Mouse (Mus musculus) MN1 (cell line): Measurements from ENCODE around the gene Nlrp10.

Experiments
- DNase-seq: peaks from one replicate; pipeline ENCODE4 v3.0.0-alpha.2; 2016; ENCODE audit warnings: low spot score

Nlrp10 gene

DNA sequence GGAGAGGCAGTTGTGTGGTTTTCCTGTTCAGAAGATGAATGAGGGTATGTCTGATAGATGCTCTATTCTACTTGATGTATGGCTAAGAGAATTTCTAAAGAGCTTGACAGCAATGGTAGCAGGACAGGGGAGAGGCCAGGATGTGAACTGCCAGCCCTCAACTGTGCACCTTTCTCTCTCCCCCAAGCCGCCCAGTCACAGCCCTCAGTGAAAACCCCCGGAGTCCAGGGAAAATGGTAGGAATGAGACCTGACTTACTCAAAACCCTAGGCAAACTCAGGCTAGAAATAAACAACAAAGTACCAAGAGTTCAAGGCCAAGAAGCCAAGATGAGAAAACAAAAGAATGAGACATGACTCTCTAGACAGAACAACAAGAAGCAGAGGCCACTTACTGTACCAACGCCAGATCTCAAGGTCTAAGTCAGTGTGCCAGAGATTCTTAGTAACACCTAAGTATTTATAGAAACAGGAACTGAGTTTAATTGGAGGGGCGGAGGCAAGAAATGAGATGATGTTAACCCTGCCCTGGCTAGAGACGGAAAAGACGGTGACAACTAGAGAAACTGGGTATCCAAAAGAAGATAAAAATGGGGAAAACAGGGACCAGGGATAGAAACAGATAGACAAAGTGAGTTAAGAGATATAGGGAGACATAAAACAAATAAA is at the start of gene Nlrp10:
Gene Nlrp10, minus strand, starts transcription at position 453 of the 668 bp plus-strand sequence.
- DNase-seq: no peak

DNA sequence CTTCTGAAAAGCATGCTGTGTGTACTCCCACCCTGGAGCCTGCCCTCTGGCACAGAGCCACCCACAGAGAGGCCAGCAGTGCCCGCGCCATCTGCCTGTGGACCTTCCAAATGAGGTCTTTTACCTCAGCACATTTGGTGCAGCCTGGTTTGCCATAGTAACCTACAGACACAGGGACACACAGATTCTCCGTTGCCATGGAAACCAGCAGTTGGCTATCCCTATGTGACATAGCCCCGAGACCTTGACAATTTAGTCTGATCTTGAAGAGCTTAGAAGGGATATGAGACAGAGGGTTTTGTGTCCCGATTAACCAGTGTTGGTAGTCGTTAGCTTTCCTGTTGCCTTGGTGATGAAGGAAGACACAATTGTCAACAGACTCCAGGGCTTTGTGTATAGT is 42.3 kb upstream of the Nlrp10 start:
- peak; percentile 73 for DNase-seq

DNA sequence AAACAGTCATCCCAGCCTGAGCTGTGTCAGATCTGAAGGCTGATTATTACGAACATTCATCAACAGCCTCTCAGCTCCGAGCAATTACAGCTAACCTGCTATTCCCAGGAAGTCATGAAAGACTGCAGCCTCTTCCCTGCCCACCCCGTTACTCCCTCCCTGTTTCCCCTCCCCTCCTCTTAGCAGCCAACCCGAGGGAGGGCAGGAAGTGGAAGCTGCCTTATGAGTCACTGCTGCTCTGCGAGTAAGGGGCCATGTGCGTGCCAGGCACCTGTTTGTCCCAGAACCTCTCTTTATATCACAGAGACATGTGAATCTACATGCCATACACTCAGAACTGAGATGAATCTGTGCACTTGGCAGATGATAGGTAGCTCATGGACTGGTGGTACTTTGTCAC is 38.2 kb upstream of the Nlrp10 start:
- peak; percentile 85 for DNase-seq

DNA sequence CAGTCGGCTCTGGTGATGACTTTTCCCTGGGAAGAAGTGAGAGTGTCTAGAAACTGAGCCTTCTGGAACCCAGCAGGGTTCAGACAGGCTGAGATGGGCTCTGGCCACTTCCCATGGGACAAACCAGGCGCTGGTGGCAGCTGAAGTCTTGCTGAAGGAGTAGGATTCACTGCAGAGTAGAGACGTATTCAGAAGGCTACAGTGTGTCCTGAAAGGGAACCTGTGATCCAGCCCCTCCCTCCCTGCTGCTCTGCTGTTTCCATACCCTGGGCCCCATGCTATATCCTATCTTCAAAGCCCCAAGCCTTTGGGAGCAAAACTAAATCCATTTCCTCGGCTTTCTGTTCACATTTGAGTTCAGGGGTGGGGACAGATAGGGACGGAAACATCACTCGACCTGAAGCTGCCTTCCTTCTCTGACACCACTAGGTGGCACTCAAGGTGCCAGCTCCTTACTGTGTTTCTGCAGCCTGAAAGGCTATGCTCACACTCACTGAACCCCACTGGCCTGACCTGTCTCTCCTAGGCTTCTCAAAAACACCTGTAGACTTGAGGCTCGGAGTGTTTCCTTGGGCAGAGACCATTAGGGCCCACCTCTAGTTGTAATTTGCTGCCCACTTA is 36.9 kb upstream of the Nlrp10 start:
- DNase-seq: peak; percentile 77

DNA sequence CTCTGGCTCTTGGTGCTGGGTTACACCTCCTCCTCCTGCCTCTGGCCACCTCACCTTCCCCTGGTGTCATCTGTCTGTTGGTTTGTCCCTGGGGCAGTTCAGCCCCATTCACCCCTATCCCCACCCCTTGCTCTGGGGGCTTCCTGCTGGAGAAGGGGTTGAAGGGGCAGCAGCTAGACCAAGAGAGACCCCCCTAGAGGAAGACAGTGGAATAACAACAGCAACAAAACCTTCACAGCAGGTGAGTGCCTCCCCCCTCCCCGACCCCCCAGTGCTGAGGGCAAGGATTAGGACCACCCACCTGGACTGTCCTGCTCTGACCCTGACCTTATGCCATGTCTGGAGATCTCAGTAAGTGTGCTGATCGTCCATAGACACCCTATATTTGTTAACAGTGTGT is 36.0 kb upstream of the Nlrp10 start:
- DNase-seq: no peak

DNA sequence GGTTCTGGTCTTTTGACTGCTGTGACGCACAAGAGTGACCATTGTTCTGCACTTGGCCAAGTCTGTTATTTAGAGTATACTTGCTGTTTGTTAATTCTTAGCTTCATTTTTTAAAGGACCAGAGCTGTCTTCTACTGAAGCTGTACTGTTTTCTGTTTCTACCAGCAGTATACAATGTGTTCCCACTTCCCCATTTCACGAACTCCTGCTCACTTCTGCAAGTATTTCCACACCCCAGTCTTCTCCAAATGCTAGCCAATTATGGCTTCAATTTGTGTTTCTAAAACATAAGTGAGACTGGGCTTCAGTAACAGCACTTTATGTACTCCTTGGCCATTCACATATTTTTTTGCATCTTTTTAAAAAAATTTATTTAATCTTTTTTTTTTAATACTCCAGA is 27.8 kb upstream of the Nlrp10 start:
- DNase-seq: no peak

DNA sequence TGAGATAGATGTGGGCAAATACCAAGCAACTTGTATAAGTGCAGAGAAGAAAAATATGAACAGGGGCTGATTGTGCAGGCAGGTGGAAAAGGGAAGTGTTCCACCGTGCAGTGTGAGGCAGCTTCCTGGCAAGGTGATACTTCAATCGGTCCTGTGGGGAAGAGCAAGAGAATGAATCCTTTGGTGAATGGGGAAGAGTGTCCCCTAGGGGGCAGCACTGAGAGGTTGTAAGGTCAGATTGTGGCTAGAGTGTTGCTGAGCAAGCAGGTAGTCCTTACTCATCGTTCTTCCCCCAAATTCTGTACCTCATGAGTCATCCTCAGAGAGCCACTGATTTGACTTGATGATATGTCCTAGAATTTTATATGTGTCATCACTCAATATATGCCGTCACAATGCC is 24.2 kb upstream of the Nlrp10 start:
- peak; percentile 45 for DNase-seq

DNA sequence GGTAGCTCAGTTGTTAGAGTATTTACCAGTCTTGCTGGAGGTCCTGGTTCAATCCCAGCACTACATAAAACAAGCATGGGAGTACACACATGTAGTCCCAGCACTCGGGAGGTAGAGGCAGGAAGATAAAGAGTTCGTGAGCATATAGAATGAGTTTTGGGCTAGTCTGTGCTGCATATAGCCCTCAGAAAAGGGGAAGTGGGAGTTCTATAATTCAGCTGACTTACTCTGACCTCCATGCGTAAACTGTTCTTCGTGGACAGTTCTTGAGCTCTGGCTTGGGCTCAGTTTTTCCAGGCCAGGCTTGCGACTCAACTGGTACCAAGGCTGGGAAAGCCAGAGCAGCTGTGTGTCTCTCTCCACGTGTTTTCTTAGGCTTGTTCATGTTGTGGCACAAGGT is 22.8 kb upstream of the Nlrp10 start:
- no peak for DNase-seq

DNA sequence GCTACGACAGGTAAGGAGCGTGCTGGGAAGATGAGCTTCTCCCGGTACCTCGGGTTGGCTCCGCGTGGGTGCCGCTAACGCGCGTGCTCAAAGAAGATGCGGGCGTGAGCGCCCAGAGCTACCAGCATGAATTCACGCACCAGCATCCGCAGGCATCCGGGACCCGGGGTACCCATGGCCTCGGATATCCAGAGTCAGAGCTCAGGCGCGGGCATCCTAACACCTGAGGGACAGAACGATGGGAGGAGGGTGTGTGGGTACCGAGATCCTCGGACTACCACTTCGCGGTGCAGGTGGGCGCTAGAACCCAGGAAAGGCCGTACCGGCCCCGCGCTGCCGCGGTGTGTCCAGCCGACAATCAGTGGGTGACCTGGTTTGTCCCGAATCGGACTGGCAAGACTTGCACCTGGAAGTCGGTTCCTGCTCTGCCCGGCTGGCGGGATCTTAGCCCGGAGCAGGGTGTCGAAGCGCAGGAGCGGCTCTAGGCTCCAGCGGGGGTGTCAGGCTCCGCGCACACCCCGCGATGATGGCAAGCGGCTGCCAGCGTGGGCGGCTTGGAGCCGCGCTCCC is 20.9 kb upstream of the Nlrp10 start:
- peak; percentile 24 for DNase-seq

DNA sequence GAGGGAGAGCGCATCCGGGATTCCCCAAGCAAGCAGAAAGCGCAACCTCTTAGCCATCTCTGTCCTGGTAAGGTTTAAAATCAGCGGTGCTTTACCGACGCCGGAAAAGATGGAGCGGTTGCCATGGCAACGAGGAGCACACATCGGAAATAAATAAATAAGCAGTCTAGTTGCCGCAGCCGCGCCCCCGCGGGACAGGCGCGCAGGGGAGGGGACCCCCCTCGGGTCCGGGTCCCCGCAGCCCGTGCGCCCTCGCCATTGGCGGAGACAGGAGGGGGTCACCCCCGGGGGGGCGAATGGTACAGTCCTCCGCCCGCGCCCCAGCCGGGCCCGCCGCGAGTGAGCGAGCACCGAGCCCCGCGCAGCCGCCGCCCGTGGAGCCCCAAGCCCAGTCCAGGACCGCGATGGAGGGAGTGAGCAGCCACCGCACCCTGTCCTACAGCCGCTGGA is 20.4 kb upstream of the Nlrp10 start, which contains the start of gene Tub:
Gene Tub, plus strand, starts transcription at position 27 of the 450 bp plus-strand sequence.
- DNase-seq: peak; percentile 82

DNA sequence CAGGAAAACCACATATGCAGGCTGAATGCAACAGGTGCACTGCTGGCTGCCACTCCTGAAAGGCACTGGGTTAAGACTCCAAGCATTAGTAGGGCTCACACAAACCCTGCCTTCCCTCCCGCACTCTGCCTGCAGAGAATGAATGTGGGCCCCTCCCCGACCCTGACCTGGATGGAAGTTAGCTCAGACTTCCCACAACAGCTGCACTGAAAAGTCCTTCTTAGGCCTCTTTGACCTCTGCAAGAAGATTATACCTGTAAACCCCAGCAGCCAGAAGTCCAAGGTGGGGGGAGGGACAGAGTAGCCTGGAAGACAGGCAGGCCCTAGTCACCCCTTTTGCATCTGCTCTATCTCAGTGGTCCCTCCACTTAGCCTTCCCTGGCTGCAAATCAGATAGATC is 19.3 kb upstream of the Nlrp10 start:
- DNase-seq: no peak

DNA sequence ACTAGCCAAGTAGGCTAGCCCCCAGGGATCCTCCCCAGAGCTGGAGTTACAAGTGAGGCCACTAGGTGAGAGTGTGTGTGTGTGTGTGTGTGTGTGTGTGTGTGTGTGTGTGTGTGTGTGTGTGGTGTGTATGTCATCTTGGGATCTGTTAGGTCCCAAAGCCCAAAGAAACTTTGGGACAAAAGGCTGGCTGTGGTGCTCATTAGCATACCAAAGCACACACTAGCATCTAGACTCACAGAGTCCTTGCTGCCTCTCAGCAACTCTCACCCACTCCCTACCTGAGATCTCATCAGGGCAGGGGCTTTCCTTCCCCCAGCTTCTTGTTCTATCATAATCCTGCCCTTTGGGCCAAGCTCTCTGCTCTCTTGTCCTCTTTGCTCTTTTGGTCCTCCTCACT is 18.6 kb upstream of the Nlrp10 start:
- DNase-seq: no peak

DNA sequence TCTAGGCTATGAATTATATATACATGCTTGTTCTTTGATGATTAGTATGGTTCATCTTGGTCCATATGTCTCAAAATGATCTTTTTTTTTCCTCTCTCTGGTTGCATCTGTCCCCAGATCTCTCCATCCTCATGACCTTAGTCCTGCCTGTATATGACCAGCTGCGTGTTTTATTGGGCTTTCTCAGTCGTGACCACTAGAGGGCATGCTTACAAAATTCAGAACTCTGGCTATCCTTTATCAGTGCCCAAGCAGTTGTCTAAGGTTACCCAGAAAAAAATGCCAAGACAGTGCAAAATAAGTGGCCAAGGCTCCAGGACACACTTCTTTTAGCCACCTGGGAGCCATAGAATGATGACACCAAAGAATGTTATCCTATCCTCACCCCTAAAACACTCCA is 14.0 kb upstream of the Nlrp10 start:
- peak; percentile 73 for DNase-seq

DNA sequence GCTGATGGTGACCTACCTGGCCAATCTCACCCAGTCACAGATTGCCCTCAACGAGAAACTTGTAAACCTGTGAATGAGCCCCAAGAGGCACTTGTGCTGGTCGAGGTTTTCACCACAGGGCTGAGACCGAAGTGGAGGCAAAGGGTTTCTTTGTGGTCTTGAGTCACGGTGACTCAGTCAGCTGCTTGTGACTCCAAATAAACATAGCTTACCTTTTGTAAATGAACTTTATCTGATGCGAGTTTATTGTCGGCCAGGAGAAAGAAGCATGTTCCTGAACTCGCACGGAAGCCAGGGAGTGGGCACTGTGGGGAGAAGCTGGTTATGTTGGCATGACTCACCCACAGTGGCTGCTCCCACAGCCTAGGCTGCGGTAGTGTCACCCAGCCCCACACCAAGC is 11.5 kb upstream of the Nlrp10 start:
- no peak for DNase-seq

DNA sequence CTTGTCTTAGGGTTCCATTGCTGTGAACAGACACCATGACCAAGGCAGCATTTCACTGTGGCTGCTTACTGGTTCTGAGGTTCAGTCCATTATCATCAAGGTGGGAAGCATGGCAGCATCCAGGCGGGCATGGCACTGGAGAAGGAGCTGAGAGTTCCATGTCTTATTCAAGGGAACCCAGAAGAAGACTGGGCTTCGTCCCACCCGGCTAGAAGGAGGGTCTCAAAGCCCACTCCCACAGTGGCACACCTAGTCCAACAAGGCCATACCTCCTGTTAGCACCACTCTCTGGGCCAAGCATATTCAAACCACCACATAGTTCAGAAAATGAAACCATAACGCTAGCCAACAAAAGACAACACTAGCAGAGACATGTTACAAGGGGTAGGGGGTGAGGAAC is 6.6 kb upstream of the Nlrp10 start:
- no peak for DNase-seq

DNA sequence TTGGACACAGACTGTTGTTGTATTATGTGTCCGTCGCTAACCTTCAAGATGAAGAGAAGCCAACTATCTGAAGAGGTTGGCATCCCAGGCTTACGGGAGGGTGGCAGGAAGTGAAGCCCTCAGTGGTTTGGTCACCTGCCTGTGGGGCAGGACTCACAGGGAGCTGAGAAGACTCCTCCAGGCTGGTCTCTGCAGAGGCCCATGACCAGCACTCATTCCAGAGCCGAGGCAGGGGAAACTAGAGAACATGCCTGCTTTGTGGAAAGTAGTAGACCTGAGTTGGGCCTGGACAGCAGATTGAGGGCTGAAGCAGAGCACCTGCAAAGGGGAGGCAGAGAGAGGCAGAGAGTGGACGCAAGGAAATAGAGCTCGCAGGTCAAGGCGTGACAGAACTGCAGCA is 5.4 kb upstream of the Nlrp10 start:
- no peak for DNase-seq

DNA sequence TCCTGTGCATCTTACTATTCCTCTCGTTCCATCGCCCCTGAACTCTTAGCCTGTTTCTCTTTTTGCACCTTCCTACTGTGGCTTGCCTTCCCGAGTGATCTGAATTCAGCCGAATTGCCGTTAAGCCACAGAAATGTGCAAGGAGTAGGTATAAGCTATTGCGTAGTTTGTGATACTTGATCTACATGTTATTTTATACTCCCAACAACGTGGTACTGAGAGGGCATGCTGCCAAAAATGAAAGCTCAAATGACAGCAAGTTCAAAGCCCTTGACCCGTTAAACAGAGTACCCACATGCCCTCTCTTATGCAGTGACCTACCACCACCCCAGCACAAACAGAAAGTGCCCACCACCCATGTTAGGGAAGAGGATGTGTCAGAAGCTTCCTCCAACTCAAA is 4.9 kb upstream of the Nlrp10 start:
- DNase-seq: peak; percentile 25

DNA sequence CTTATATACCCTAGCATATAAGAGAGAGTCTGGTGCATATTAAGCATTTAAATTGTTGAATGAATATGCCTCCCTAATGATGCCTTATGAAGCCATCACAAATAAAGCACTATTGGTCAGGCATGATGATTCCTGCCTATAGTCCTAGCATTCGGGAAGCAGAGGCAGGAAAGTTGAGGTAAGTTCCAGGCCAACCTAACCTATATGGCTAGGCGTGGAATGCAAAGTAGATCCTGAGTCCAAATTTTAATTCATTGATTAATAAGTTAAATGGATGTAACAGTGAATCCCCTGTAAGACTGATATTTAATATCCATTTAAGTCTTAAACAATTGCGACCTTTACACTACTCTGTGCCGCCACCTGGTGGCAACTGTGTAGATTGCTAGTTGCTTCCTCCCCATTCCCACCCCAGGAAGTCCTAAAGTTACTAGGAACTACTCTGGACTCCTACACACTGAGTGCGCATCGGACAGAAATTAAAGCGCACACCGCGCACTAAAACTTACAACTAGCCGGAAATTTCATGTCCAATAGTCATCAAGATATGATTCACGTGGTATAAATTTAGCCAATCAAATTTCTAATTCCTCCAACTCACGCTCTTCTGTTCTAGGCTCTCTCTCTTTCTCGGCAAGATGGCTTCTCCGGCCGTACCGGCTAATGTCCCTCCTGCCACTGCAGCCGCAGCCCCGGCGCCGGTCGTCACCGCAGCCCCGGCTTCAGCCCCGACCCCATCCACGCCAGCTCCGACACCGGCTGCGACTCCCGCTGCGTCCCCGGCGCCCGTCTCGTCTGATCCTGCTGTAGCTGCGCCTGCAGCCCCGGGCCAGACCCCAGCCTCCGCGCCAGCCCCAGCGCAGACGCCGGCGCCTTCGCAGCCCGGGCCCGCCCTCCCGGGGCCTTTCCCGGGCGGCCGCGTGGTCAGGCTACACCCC is 4.1 kb upstream of the Nlrp10 start, which contains the start of gene Eif3f:
Gene Eif3f, plus strand, starts transcription at position 624 of the 938 bp plus-strand sequence.
- peak; percentile 99 for DNase-seq

DNA sequence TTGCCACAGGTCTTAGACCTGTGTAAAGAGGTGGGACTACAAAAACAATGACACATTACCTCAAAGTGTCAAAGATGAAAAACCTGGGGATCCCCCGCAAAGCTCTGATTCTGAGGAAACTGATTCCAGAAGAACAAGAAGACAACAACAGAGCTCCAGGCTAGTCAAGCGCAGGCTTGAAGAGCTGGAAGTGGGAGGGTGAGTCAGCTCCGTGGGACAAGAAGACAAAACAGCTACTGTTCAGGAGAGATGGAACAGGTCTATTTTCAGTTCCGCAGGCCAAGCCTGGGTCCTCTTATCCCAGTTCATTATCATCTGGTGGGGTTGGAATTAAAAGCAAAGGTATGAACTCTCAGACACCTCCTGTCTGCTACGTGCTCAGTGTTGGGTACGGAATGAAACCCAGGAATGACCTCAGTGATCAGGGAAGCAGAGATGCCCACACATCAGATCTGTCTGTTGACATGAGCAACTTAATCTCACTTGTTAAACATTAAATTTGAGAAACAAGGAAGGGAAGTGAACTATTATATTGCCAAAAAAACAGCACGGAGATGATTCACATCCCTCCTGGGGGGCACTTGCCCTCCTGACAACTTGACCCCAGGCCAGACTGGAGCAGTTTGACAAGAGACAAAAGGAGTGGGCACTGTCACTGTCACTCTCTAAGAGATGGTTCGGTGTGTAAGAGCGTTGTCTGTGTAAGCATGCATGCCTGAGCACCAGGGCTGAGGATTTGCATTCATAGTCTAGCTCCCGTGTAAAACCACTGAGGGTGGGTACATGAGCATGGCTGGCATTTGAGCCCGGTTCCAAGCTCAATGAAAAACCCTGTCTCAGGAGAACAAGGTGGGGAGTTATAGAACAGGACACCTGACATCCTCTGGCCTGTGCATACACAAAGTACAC is 1.4 kb downstream of the Nlrp10 start:
- DNase-seq: no peak

DNA sequence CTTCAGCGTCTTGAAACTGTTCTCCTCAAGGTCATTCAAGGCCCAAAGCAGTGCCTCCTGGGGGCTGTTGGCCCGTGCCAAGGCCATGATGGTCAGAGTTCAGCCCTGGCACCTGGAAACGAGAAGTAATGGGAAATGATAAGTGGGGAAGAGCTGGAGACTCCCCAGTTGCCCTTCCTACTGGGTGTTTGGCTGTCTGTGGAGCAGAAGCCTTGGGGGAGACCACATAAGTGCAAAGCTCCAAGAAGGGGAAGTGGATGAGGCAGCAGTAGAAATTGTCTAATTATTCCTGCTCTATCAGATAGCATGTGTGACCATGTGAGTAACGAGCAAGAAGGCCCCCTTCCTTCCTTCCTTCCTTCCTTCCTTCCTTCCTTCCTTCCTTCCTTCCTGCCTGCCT is 2.9 kb downstream of the Nlrp10 start:
- no peak for DNase-seq

DNA sequence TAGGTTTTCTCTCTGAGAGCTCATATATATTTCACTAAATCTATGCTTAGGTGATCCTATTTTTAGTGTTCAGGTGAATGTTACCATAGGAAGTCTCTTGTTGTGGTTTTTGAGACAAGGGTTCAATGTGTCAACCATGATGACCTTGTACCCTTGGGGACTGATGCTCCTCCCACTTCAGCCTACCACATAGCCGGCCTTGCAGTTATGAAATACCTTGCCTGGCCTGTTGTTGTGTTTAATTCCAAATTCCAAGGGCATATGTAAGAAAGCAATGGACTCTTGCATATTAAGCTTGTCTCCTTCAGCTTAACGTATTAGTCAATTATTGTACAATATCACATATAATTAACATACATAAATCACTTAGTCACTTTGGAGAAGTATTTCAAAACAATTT is 26.0 kb downstream of the Nlrp10 start:
- no peak for DNase-seq
